Mouse (Mus musculus): ENCODE results near the gene Khdc1c. TPM values are rescaled to one million over a fixed set of nuclear protein-coding genes. Genes with fewer than 3 reads are reported as not detected.
A peak's percentile ranks its signal among the peaks of the same experiment; 100 is the strongest.

Khdc1c gene
- total and polyA plus RNA-seq, 3 experiments, result 0.10 TPM; not detected in 2

DNA sequence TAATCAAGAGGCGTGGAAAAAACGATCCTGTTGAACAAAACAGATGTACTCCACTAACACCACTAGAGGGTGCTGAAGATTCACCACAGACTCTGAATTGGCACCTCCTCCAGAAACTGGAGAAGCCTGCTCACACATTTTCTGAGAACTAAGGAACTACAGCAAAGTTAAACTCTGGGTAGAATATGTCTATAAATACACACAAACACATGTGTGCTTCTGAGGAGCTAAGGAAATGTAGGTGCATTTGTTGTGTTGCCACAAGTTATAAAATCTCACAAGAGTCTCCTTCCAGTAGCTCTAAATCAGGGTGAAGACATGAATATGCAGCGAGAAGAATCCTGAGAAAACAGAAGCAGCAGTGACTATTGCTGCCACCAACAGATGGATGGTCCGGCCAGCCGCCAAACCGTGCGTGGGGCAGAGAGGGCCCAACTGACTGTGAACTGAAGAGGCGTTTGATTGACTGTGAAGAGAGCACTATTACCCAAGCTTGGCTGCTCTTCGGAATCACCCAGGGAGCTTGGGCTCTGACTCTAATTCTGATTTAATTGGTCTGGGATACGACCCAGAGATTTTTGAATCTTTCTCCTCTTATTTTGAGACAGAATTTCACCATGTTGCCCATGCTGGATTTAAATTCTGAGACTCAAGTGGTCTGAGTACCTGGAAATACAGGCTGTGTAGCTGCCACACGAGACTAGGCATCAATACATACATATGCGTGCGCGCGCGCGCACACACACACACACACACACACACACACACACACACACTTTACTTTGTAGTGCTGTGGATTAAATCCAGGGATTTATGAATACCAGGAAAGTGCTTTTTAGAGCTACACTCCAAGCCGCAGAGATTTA, 43.4 kb downstream of the Khdc1c start:
- DNase-seq (ENCODE audit: low read depth, low spot score), result peak; percentile 58
- no peaks in the 10 kb centered on the region for H3K36me3 ChIP-seq (ENCODE audit: control insufficient read depth in 1 of 2, insufficient read depth in 2 of 2, low read length in 2 of 2)
- H3K9ac ChIP-seq (ENCODE audit: control insufficient read depth, low read depth, low read length, poor library complexity, severe bottlenecking), result no peak overlapping the region
- H3K9me3 ChIP-seq (replicated peaks; ENCODE audit: insufficient read depth, low read length), result no peaks in the 10 kb centered on the region
- H3K79me2 ChIP-seq (ENCODE audit: control insufficient read depth, insufficient read depth, low read length, poor library complexity), result no peaks in the 10 kb centered on the region
- H3K4me1 ChIP-seq (ENCODE audit: control insufficient read depth in 1 of 2, insufficient read depth in 2 of 2, low read length in 2 of 2), result no peaks in the 10 kb centered on the region
- peaks cover 0 to 3% of the 10 kb centered on the region in 2 experiments; a peak in 1 of 4 replicates for H3K27me3 ChIP-seq (ENCODE audit: control insufficient read depth in 1 of 2, insufficient read depth in 2 of 2, low read length in 2 of 2)
- H3K4me3 ChIP-seq (ENCODE audit: control insufficient read depth in 1 of 2, insufficient read depth in 1 of 2, low read depth in 2 of 2, low read length in 2 of 2), result no peak overlapping the region
- no peak overlapping the region for H3K27ac ChIP-seq (ENCODE audit: control insufficient read depth, low read depth, low read length)
- peak; percentile 47 for TF ChIP-seq ZC3H11A (IDR thresholded peaks at IDR 0.05; ENCODE audit: low read depth, low read length)
- TF ChIP-seq SMC3 (IDR thresholded peaks at IDR 0.05; ENCODE audit: low read depth, low read length), result peak; percentile 77
- TF ChIP-seq ZNF384 (IDR thresholded peaks at IDR 0.05; ENCODE audit: low read depth, low read length), result no peak
- no peak for TF ChIP-seq CHD2 (IDR thresholded peaks at IDR 0.05; ENCODE audit: low read length)
- peak; percentile 49 to 80 (median 74) for TF ChIP-seq CTCF (IDR thresholded peaks at IDR 0.05 in 2 of 3, conservative IDR thresholded peaks at IDR 0.05 in 1 of 3; ENCODE audit: control insufficient read depth in 1 of 3, insufficient read depth in 1 of 3, low read depth in 2 of 3, low read length in 3 of 3, poor library complexity in 1 of 3, severe bottlenecking in 1 of 3)
- peak; percentile 85 for TF ChIP-seq RAD21 (IDR thresholded peaks at IDR 0.05; ENCODE audit: low read depth, low read length)
- TF ChIP-seq MAZ (IDR thresholded peaks at IDR 0.05; ENCODE audit: low read depth, low read length), result no peak
- TF ChIP-seq RCOR1 (IDR thresholded peaks at IDR 0.05; ENCODE audit: low read depth, low read length), result no peak

DNA sequence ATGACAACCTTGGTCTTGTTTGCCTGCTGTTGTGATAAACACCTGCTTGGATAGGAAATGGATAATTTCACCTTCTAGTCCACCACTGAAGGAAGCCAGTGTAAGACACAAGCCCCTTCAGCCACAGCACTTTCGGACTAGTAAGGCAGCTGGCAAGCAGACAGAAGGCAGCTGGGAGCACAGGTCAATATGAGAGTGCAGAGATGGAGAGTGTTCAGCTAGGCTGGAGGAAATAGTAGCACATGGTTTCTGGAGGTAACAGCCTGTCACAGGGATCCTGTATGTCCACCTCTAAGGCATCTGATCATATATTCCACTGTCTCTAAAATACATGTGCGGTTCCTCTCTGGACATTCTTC, 44.0 kb downstream of the Khdc1c start:
- H3K9ac ChIP-seq (ENCODE audit: control insufficient read depth, low read depth, low read length, poor library complexity, severe bottlenecking), result no peak overlapping the region
- no peaks in the 10 kb centered on the region for H3K4me1 ChIP-seq (ENCODE audit: control insufficient read depth in 1 of 2, insufficient read depth in 2 of 2, low read length in 2 of 2)
- no peak for DNase-seq (ENCODE audit: low read depth, low spot score)
- peaks cover 0 to 3% of the 10 kb centered on the region in 2 experiments; a peak in 1 of 4 replicates for H3K27me3 ChIP-seq (ENCODE audit: control insufficient read depth in 1 of 2, insufficient read depth in 2 of 2, low read length in 2 of 2)
- H3K9me3 ChIP-seq (replicated peaks; ENCODE audit: insufficient read depth, low read length), result no peaks in the 10 kb centered on the region
- no peaks in the 10 kb centered on the region for H3K36me3 ChIP-seq (ENCODE audit: control insufficient read depth in 1 of 2, insufficient read depth in 2 of 2, low read length in 2 of 2)
- H3K27ac ChIP-seq (ENCODE audit: control insufficient read depth, low read depth, low read length), result no peak overlapping the region
- no peak overlapping the region for H3K4me3 ChIP-seq (ENCODE audit: control insufficient read depth in 1 of 2, insufficient read depth in 1 of 2, low read depth in 2 of 2, low read length in 2 of 2)
- H3K79me2 ChIP-seq (ENCODE audit: control insufficient read depth, insufficient read depth, low read length, poor library complexity), result no peaks in the 10 kb centered on the region
- TF ChIP-seq MEF2A (IDR thresholded peaks at IDR 0.05; ENCODE audit: extremely low read depth, insufficient replicate concordance, low read depth, low read length, poor library complexity, severe bottlenecking) (no peak), NELFE (IDR thresholded peaks at IDR 0.05; ENCODE audit: low read depth, low read length) (no peak), SIN3A (IDR thresholded peaks at IDR 0.05; ENCODE audit: low read length) (no peak), MAFK (IDR thresholded peaks at IDR 0.05; ENCODE audit: borderline replicate concordance, low read depth, low read length) (no peak), UBTF (IDR thresholded peaks at IDR 0.05; ENCODE audit: borderline replicate concordance, insufficient read depth, low read depth, low read length) (no peak), USF1 (IDR thresholded peaks at IDR 0.05; ENCODE audit: low read depth, low read length) (no peak), ZC3H11A (IDR thresholded peaks at IDR 0.05; ENCODE audit: low read depth, low read length) (no peak)
